Mouse (Mus musculus) heart, postnatal 14 days (tissue): ENCODE results near the gene Tomm7. TPM values are rescaled to one million over a fixed set of nuclear protein-coding genes. Genes with fewer than 3 reads are reported as not detected.
"Not testable (repeated sequence)": the region's sequence is repeated elsewhere in the genome, so short reads cannot be mapped to it uniquely, and the experiment has no call there.

Experiments used
- DNase-seq, 2 experiments: peaks; one replicate each; pipeline ENCODE4 v3.0.0; 2021 to 2022
- intact Hi-C: fragments of 180-260 bp; cut with DNase I; formaldehyde crosslinking; loops from one replicate; pipeline ENCODE4 v1.15.1; 2025
- long read RNA-seq, 2 experiments: library from polyadenylated mRNA; stranded (forward); transcript quantifications; one replicate each; pipeline ENCODE4 v2.0.0; 2021
- total RNA-seq, 2 experiments: library from RNA; stranded (reverse); gene quantifications; 2 replicates each; pipeline ENCODE4 v1.2.3; 2021

Gene Tomm7
- total RNA-seq = 100 to 1,000 TPM in 1 of 2 experiments, 10 to 100 TPM in 1; 96.8 to 105 TPM
- long read RNA-seq, experiment 1, transcript Tomm7-201 (3 exons, 1,125 nt) = major isoform, 57 of 61 reads
- long read RNA-seq, experiment 1, partial matches to known transcripts = 0 of 61 reads
- long read RNA-seq, experiment 1, other reads (novel, unspliced or antisense) = 4 of 61 reads
- long read RNA-seq, experiment 2, transcript Tomm7-201 (3 exons, 1,125 nt) = major isoform, 78 of 80 reads
- long read RNA-seq, experiment 2, partial matches to known transcripts = 0 of 80 reads
- long read RNA-seq, experiment 2, other reads (novel, unspliced or antisense) = 2 of 80 reads

- DNase-seq = peak; percentile 96 to 97
- intact Hi-C loops = no loop called here
Observed at GRCm38 (mm10) chr5:23843674-23844530, at the start of gene Tomm7. TSS of gene Tomm7 (minus strand) at chr5:23844161.

GRCm38 (mm10) chr5:23893156-23893863 is 49.3 kb upstream of the Tomm7 start:
- intact Hi-C loops = loop anchor here (5.0 kb wide), 1 partner anchor 164 kb away; no protein-coding TSS in a partner anchor
- no peak for DNase-seq

- intact Hi-C loops = loop anchor here (5.0 kb wide), 1 partner anchor 167 kb away; no protein-coding TSS in a partner anchor
- peak; percentile 79 to 88 for DNase-seq
Observed at GRCm38 (mm10) chr5:23890734-23891133, 46.8 kb upstream of the Tomm7 start.

GRCm38 (mm10) chr5:23889461-23889860 is 45.5 kb upstream of the Tomm7 start:
- no peak for DNase-seq
- intact Hi-C loops = loop anchor here (1.0 to 5.0 kb wide), 3 partner anchors 37 to 188 kb away; no protein-coding TSS in a partner anchor

GRCm38 (mm10) chr5:23887111-23887510 is 43.1 kb upstream of the Tomm7 start:
- intact Hi-C loops = loop anchor here (5.0 kb wide), 2 partner anchors 35 to 75 kb away; no protein-coding TSS in a partner anchor
- DNase-seq = no peak

- DNase-seq = peak in 1 of 2 experiments; percentile 39
- intact Hi-C loops = no loop called here
Observed at GRCm38 (mm10) chr5:23874457-23874856, 30.5 kb upstream of the Tomm7 start.

- intact Hi-C loops = no loop called here
- DNase-seq = no peak
Observed at GRCm38 (mm10) chr5:23872586-23872985, 28.6 kb upstream of the Tomm7 start.

- intact Hi-C loops, DNase-seq: not testable (repeated sequence)
Observed at GRCm38 (mm10) chr5:23871323-23871722, 27.4 kb upstream of the Tomm7 start.

GRCm38 (mm10) chr5:23865941-23866340 is 22.0 kb upstream of the Tomm7 start:
- intact Hi-C loops = no loop called here
- DNase-seq = no peak

- DNase-seq = no peak
- intact Hi-C loops = no loop called here
Observed at GRCm38 (mm10) chr5:23864054-23864965, 20.3 kb upstream of the Tomm7 start.

GRCm38 (mm10) chr5:23863166-23864053 is 19.4 kb upstream of the Tomm7 start:
- DNase-seq = no peak
- intact Hi-C loops = no loop called here

GRCm38 (mm10) chr5:23862291-23862690 is 18.3 kb upstream of the Tomm7 start:
- intact Hi-C loops = no loop called here
- DNase-seq = peak; percentile 79 to 86

GRCm38 (mm10) chr5:23861721-23862120 is 17.8 kb upstream of the Tomm7 start:
- intact Hi-C loops = no loop called here
- DNase-seq = no peak

GRCm38 (mm10) chr5:23859896-23860295 is 15.9 kb upstream of the Tomm7 start:
- intact Hi-C loops = loop anchor here (10.0 kb wide), 1 partner anchor 305 kb away; the partner anchor contains the start of gene Nupl2
- DNase-seq = no peak

- DNase-seq = no peak
- intact Hi-C loops = loop anchor here (10.0 kb wide), 1 partner anchor 306 kb away; the partner anchor contains the start of gene Nupl2
Observed at GRCm38 (mm10) chr5:23859087-23859718, 15.2 kb upstream of the Tomm7 start.

- intact Hi-C loops = loop anchor here (10.0 kb wide), 1 partner anchor 306 kb away; the partner anchor contains the start of gene Nupl2
- no peak for DNase-seq
Observed at GRCm38 (mm10) chr5:23858643-23859042, 14.7 kb upstream of the Tomm7 start.

- DNase-seq = no peak
- intact Hi-C loops = loop anchor here (10.0 kb wide), 1 partner anchor 307 kb away; the partner anchor contains the start of gene Nupl2
Observed at GRCm38 (mm10) chr5:23858001-23858400, 14.0 kb upstream of the Tomm7 start.

GRCm38 (mm10) chr5:23857189-23857588 is 13.2 kb upstream of the Tomm7 start:
- DNase-seq = no peak
- intact Hi-C loops = loop anchor here (10.0 kb wide), 1 partner anchor 308 kb away; the partner anchor contains the start of gene Nupl2
